Mouse (Mus musculus) limb, embryonic 11.5 days (tissue): ENCODE data around the gene Lrrc4. TPM values are rescaled to one million over a fixed set of nuclear protein-coding genes. Genes with fewer than 3 reads are reported as not detected.

Experiments
- ATAC-seq: fragments of 200-750 bp; cut with Nextera tagmentation; 2 replicates; pipeline ENCODE4 v1.8.0; 2017; ENCODE audit warnings: low read depth; ENCODE audit not compliant: insufficient number of reproducible peaks, low FRiP score, low TSS enrichment
- DNase-seq: peaks from one replicate; pipeline ENCODE4 v3.0.0-alpha.2; 2015; ENCODE audit warnings: low spot score
- H3K27ac ChIP-seq: fragments of 300-500 bp; sonication (generic); replicated peaks from 2 replicates; pipeline ENCODE4 v1.5.1; 2014; ENCODE audit warnings: low read depth, mild to moderate bottlenecking, low read length
- H3K27me3 ChIP-seq: fragments of 300-500 bp; sonication (generic); 2 replicates; pipeline ENCODE4 v1.6.1; 2014; ENCODE audit warnings: mild to moderate bottlenecking, low read length, mixed read lengths; ENCODE audit not compliant: control insufficient read depth, insufficient read depth
- H3K36me3 ChIP-seq: fragments of 300-500 bp; sonication (generic); 2 replicates; pipeline ENCODE4 v1.6.1; 2014; ENCODE audit warnings: mild to moderate bottlenecking, low read length, moderate library complexity, mixed read lengths; ENCODE audit not compliant: control insufficient read depth, insufficient read depth
- H3K4me1 ChIP-seq: fragments of 300-500 bp; sonication (generic); 2 replicates; pipeline ENCODE4 v1.6.1; 2014; ENCODE audit warnings: low read length, mixed read lengths; ENCODE audit not compliant: control insufficient read depth, insufficient read depth
- H3K4me2 ChIP-seq: fragments of 300-500 bp; sonication (generic); 2 replicates; pipeline ENCODE4 v1.6.1; 2014; ENCODE audit warnings: low read depth, mild to moderate bottlenecking, moderate library complexity; ENCODE audit not compliant: severe bottlenecking
- H3K4me3 ChIP-seq: fragments of 300-500 bp; sonication (generic); 2 replicates; pipeline ENCODE4 v1.5.1; 2014; ENCODE audit warnings: low read depth, low read length
- H3K9ac ChIP-seq: fragments of 300-500 bp; sonication (generic); 2 replicates; pipeline ENCODE4 v1.6.1; 2014; ENCODE audit warnings: mild to moderate bottlenecking, low read length
- H3K9me3 ChIP-seq: fragments of 300-500 bp; sonication (generic); 2 replicates; pipeline ENCODE4 v1.6.1; 2016; ENCODE audit warnings: low read length; ENCODE audit not compliant: control insufficient read depth
- WGBS: fragments of 180-500 bp; shearing (Covaris S2); extraction: QIAGEN DNeasy Blood & Tissue Kit; methylation state at CpG from one replicate; pipeline ENCODE4 v1.1.7; 2014; 5-methylcytosine and 5-hydroxymethylcytosine counted together
- polyA plus RNA-seq: library from polyadenylated mRNA; unstranded; fragments of >200 nt; fragmentation: Nextera tagmentation; extraction: Ambion mirVana; gene quantifications from 2 replicates; pipeline ENCODE4 v1.2.1, GENCODE M21; 2014

The Lrrc4 gene
- polyA plus RNA-seq, 1 experiment from 2014 or later: 0.48 TPM

GRCm38 (mm10) chr6:28717845-28718237 is 113.7 kb downstream of the Lrrc4 start:
- no peak overlapping the region for H3K9ac ChIP-seq
- DNase-seq (no peak), ATAC-seq (no peak)
- no peak overlapping the region for H3K27ac ChIP-seq
- WGBS: 65% methylated on average over 4 of the region's 4 CpGs
- no peaks in the 10 kb centered on the region for H3K27me3 ChIP-seq
- H3K4me2 ChIP-seq: no peak overlapping the region
- no peak overlapping the region for H3K4me3 ChIP-seq
- H3K36me3 ChIP-seq: no peaks in the 10 kb centered on the region
- no peaks in the 10 kb centered on the region for H3K4me1 ChIP-seq
- no peaks in the 10 kb centered on the region for H3K9me3 ChIP-seq

- H3K4me3 ChIP-seq: no peak overlapping the region
- no peaks in the 10 kb centered on the region for H3K4me1 ChIP-seq
- no peaks in the 10 kb centered on the region for H3K36me3 ChIP-seq
- no peaks in the 10 kb centered on the region for H3K9me3 ChIP-seq
- no peaks in the 10 kb centered on the region for H3K27me3 ChIP-seq
- ATAC-seq: no peak
- DNase-seq: no peak
- 68% methylated on average over 7 of the region's 7 CpGs for WGBS
- H3K9ac ChIP-seq: no peak overlapping the region
- H3K4me2 ChIP-seq: no peak overlapping the region
- no peak overlapping the region for H3K27ac ChIP-seq
Measured at GRCm38 (mm10) chr6:28717203-28717844, 114.2 kb downstream of the Lrrc4 start.

DNA sequence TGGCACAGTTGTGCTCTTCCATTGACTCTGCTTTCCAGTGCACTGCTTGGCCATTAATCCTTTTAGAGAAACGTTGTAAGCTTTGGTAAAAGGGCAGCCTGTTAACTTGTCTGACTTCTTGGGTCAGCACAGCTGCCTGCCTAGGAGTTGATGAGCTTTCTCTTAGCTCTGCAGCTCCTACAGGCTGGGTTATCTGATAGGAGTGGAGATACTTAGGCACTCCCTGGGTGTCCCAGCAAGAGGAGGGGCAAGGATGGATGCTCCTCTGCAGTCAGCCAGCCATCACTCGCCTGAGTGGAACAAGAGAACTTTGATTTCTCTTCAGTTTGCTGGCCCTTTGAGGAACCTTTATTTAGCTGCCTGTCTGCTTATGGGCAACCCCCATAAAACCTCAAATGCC is 121.5 kb downstream of the Lrrc4 start:
- no peak for DNase-seq
- 43% methylated on average over 2 of the region's 2 CpGs for WGBS
- Histone ChIP-seq H3K9me3 (no peaks in the 10 kb centered on the region), H3K4me3 (no peak overlapping the region), H3K27me3 (no peaks in the 10 kb centered on the region), H3K9ac (no peak overlapping the region), H3K36me3 (no peaks in the 10 kb centered on the region), H3K27ac (no peak overlapping the region), H3K4me2 (no peak overlapping the region), H3K4me1 (no peaks in the 10 kb centered on the region)
- ATAC-seq: no peak

- ATAC-seq: no peak
- no peak overlapping the region for H3K4me3 ChIP-seq
- no peaks in the 10 kb centered on the region for H3K36me3 ChIP-seq
- H3K27ac ChIP-seq: no peak overlapping the region
- no peak overlapping the region for H3K4me2 ChIP-seq
- no peak overlapping the region for H3K9ac ChIP-seq
- H3K9me3 ChIP-seq: no peaks in the 10 kb centered on the region
- WGBS: 83% methylated on average over 12 of the region's 12 CpGs
- H3K27me3 ChIP-seq: no peaks in the 10 kb centered on the region
- H3K4me1 ChIP-seq: no peaks in the 10 kb centered on the region
- DNase-seq: no peak
Measured at GRCm38 (mm10) chr6:28706976-28707592, 124.5 kb downstream of the Lrrc4 start.

GRCm38 (mm10) chr6:28706108-28706975 is 125.2 kb downstream of the Lrrc4 start:
- WGBS: 91% methylated on average over 8 of the region's 8 CpGs
- no peak overlapping the region for H3K27ac ChIP-seq
- ATAC-seq: no peak

GRCm38 (mm10) chr6:28705384-28706107 is 126.0 kb downstream of the Lrrc4 start:
- no peak overlapping the region for H3K27ac ChIP-seq
- no peak for DNase-seq
- 91% methylated on average over 6 of the region's 6 CpGs for WGBS
- no peaks in the 10 kb centered on the region for H3K36me3 ChIP-seq
- H3K9ac ChIP-seq: no peak overlapping the region
- no peak for ATAC-seq
- no peak overlapping the region for H3K4me3 ChIP-seq
- no peaks in the 10 kb centered on the region for H3K9me3 ChIP-seq
- no peaks in the 10 kb centered on the region for H3K27me3 ChIP-seq
- H3K4me2 ChIP-seq: no peak overlapping the region
- H3K4me1 ChIP-seq: no peaks in the 10 kb centered on the region

More at GRCm38 (mm10) chr6:28706108-28706975, 125.2 kb downstream of the Lrrc4 start:
- no peak for DNase-seq
- no peaks in the 10 kb centered on the region for H3K36me3 ChIP-seq
- H3K9ac ChIP-seq: no peak overlapping the region
- no peaks in the 10 kb centered on the region for H3K27me3 ChIP-seq
- no peak overlapping the region for H3K4me2 ChIP-seq
- H3K4me1 ChIP-seq: no peaks in the 10 kb centered on the region
- no peaks in the 10 kb centered on the region for H3K9me3 ChIP-seq
- no peak overlapping the region for H3K4me3 ChIP-seq

- WGBS: 52% methylated on average over 6 of the region's 6 CpGs
- DNase-seq: no peak
- no peaks in the 10 kb centered on the region for H3K27me3 ChIP-seq
- no peak overlapping the region for H3K4me2 ChIP-seq
- no peaks in the 10 kb centered on the region for H3K4me1 ChIP-seq
- no peak overlapping the region for H3K27ac ChIP-seq
- H3K9ac ChIP-seq: no peak overlapping the region
- no peaks in the 10 kb centered on the region for H3K9me3 ChIP-seq
- no peaks in the 10 kb centered on the region for H3K36me3 ChIP-seq
- ATAC-seq: no peak
- H3K4me3 ChIP-seq: no peak overlapping the region
Measured at GRCm38 (mm10) chr6:28704612-28705011, 126.9 kb downstream of the Lrrc4 start.

DNA sequence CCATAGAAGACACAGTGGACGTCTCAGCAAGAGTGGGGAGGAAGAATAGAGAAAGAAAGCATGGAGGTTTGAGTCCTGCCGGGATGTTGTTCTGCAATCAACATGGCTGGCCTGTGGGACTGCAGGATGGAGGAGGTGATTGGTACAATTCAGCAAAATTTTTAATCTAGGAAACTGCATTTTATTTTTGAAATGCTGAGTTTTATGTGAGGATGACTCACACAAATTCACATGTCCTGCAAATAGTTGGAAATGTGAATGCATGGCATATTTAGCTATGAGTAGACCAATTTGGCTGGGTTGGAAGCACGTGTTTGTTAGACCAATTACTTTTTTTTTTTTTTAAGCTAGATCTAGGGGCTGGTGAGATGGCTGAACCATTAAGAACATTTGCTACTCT is 134.3 kb downstream of the Lrrc4 start:
- H3K27ac ChIP-seq: no peak overlapping the region
- no peaks in the 10 kb centered on the region for H3K36me3 ChIP-seq
- no peak overlapping the region for H3K9ac ChIP-seq
- H3K9me3 ChIP-seq: no peaks in the 10 kb centered on the region
- H3K4me2 ChIP-seq: no peak overlapping the region
- H3K27me3 ChIP-seq: no peaks in the 10 kb centered on the region
- H3K4me3 ChIP-seq: no peak overlapping the region
- no peak for ATAC-seq
- no peaks in the 10 kb centered on the region for H3K4me1 ChIP-seq
- DNase-seq: no peak
- WGBS: 89% methylated on average over 3 of the region's 3 CpGs
